Mouse (Mus musculus) liver, embryonic 14.5 days (tissue): ENCODE measurements around the gene Slc22a1.

Experiments used
- CTCF ChIP-seq: IDR thresholded peaks from 2 replicates; pipeline ENCODE4 v1.5.1; 2016; ENCODE audit warnings: antibody characterized with exemption, low read depth, control low read depth
- EP300 ChIP-seq: IDR thresholded peaks from 2 replicates; pipeline ENCODE4 v1.6.1; 2016; ENCODE audit warnings: antibody characterized with exemption, low read depth

GRCm38 (mm10) chr17:12641087-12641486 lies 34.5 kb downstream of the Slc22a1 start:
- TF ChIP-seq CTCF = no peak
- no peak for TF ChIP-seq EP300
